Mouse (Mus musculus): ENCODE data around the gene P2ry13.

DNA sequence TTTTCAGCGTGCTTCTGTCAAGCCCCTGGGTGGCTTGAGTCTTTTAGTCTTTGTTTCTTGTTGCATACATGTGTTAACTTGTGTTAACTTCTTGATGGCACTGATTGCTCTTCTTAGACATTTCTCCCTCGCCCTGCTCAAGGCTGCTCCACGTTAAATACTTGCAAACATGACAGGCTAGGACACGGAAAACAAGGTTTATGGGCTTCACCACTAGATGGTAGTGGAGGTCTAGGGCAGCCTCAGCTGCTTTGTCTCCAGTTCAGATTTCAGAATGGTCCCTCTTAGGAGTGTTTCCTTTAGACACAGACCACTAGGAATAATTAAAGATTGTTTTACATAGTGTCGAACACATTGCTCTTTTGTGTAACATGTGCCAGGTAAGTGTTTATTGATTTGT is 35.4 kb downstream of the P2ry13 start:
- TF ChIP-seq CTCF (IDR thresholded peaks at IDR 0.05) (peak; percentile 97), EP300 (IDR thresholded peaks at IDR 0.05) (no peak)
